Mouse (Mus musculus): ENCODE measurements at regions not wholly inside any gene's neighbourhood (a gene's known extent, or its start where the extent isn't known, plus 50 kb on each side); places are given as distances from the start of the nearest gene placed in this dataset.

GRCm38 (mm10) chr10:111701138-111701537, 195.1 kb downstream of the Phlda1 start:
- peaks cover 7% of the 10 kb centered on the region for H3K9me3 ChIP-seq (replicated peaks; ENCODE audit: low read length)
- no peaks in the 10 kb centered on the region for H3K79me2 ChIP-seq (replicated peaks; ENCODE audit: control insufficient read depth, extremely low read depth, insufficient read depth, poor library complexity, severe bottlenecking)
- no peaks in the 10 kb centered on the region for H3K27me3 ChIP-seq (replicated peaks)
- in situ Hi-C loops (cut with MboI; ENCODE audit: low pct_ligation_motif_present, low pct_unique_long_range_greater_than_20kb, low sequenced_read_pairs) (no loop called here), dilution Hi-C loops (cut with MboI; ENCODE audit: extremely low pct_ligation_motif_present, extremely low pct_unique_long_range_greater_than_20kb, low sequenced_read_pairs) (no loop called here)
- no peak overlapping the region for H3K27ac ChIP-seq (ENCODE audit: insufficient read depth, low read depth)
- no peak overlapping the region for H3K4me3 ChIP-seq (replicated peaks in 1 of 3; ENCODE audit: low read depth in 2 of 3, low read length in 2 of 3, poor library complexity in 1 of 3)
- no peak overlapping the region for H3K4me2 ChIP-seq (ENCODE audit: insufficient read depth, low read depth, poor library complexity, severe bottlenecking)
- no peaks in the 10 kb centered on the region for H3K36me3 ChIP-seq (replicated peaks in 1 of 2; ENCODE audit: control insufficient read depth in 1 of 2, insufficient read depth in 1 of 2, low read length in 1 of 2)
- TF ChIP-seq TCF12 (IDR thresholded peaks at IDR 0.05; ENCODE audit: low read depth, low read length) (no peak), ELF1 (IDR thresholded peaks at IDR 0.05; ENCODE audit: low read depth, low read length) (no peak), CHD1 (IDR thresholded peaks at IDR 0.05; ENCODE audit: low read depth, low read length) (no peak), CHD2 (IDR thresholded peaks at IDR 0.05; ENCODE audit: low read length) (no peak), CTCF (conservative IDR thresholded peaks at IDR 0.05 in 1 of 2, IDR thresholded peaks at IDR 0.05 in 1 of 2; ENCODE audit: low read depth in 2 of 2, low read length in 2 of 2) (no peak), NRF1 (IDR thresholded peaks at IDR 0.05; ENCODE audit: low read depth, low read length) (no peak), KAT2A (IDR thresholded peaks at IDR 0.05; ENCODE audit: insufficient replicate concordance, low read length) (no peak), MAZ (IDR thresholded peaks at IDR 0.05; ENCODE audit: low read depth, low read length) (no peak), E2F4 (IDR thresholded peaks at IDR 0.05; ENCODE audit: insufficient replicate concordance, low read depth, low read length) (no peak), JUN (IDR thresholded peaks at IDR 0.05; ENCODE audit: insufficient read depth, low read depth, low read length) (no peak), TBP (conservative IDR thresholded peaks at IDR 0.05; ENCODE audit: low read depth, low read length) (no peak), UBTF (IDR thresholded peaks at IDR 0.05; ENCODE audit: low read depth, low read length) (no peak), JUND (conservative IDR thresholded peaks at IDR 0.05; ENCODE audit: low read depth, low read length) (no peak), HCFC1 (IDR thresholded peaks at IDR 0.05; ENCODE audit: low read depth, low read length) (no peak), MXI1 (IDR thresholded peaks at IDR 0.05; ENCODE audit: low read depth, low read length) (no peak), NELFE (IDR thresholded peaks at IDR 0.05; ENCODE audit: low read depth, low read length) (no peak)
- H3K9ac ChIP-seq (ENCODE audit: insufficient read depth, low read depth), result no peak overlapping the region
- DNase-seq (ENCODE audit: extremely low read depth), result no peak
- H3K4me1 ChIP-seq (ENCODE audit: control insufficient read depth in 1 of 2, insufficient read depth in 2 of 2), result no peaks in the 10 kb centered on the region

- H3K9ac ChIP-seq (ENCODE audit: insufficient read depth, low read depth), result no peak overlapping the region
- in situ Hi-C loops (cut with MboI; ENCODE audit: low pct_ligation_motif_present, low pct_unique_long_range_greater_than_20kb, low sequenced_read_pairs), result no loop called here
- no peak overlapping the region for H3K27ac ChIP-seq (ENCODE audit: insufficient read depth, low read depth)
- H3K4me3 ChIP-seq (replicated peaks in 1 of 3; ENCODE audit: low read depth in 2 of 3, low read length in 2 of 3, poor library complexity in 1 of 3), result no peak overlapping the region
- no peaks in the 10 kb centered on the region for H3K79me2 ChIP-seq (replicated peaks; ENCODE audit: control insufficient read depth, extremely low read depth, insufficient read depth, poor library complexity, severe bottlenecking)
- no peak for DNase-seq (ENCODE audit: extremely low read depth)
- no peaks in the 10 kb centered on the region for H3K27me3 ChIP-seq (replicated peaks)
- no peak overlapping the region for H3K4me2 ChIP-seq (ENCODE audit: insufficient read depth, low read depth, poor library complexity, severe bottlenecking)
- no peaks in the 10 kb centered on the region for H3K36me3 ChIP-seq (replicated peaks in 1 of 2; ENCODE audit: control insufficient read depth in 1 of 2, insufficient read depth in 1 of 2, low read length in 1 of 2)
- H3K9me3 ChIP-seq (replicated peaks; ENCODE audit: low read length), result peaks cover 4% of the 10 kb centered on the region
- no peak for TF ChIP-seq POLR2AphosphoS2 (IDR thresholded peaks at IDR 0.05; ENCODE audit: low read depth, low read length)
- no peak for TF ChIP-seq USF2 (conservative IDR thresholded peaks at IDR 0.05; ENCODE audit: low read depth, low read length)
- TF ChIP-seq NRF1 (IDR thresholded peaks at IDR 0.05; ENCODE audit: low read depth, low read length), result no peak
- TF ChIP-seq MXI1 (IDR thresholded peaks at IDR 0.05; ENCODE audit: low read depth, low read length), result no peak
- no peak for TF ChIP-seq PAX5 (IDR thresholded peaks at IDR 0.05; ENCODE audit: low read length)
- no peak for TF ChIP-seq NELFE (IDR thresholded peaks at IDR 0.05; ENCODE audit: low read depth, low read length)
- no peak for TF ChIP-seq TBP (conservative IDR thresholded peaks at IDR 0.05; ENCODE audit: low read depth, low read length)
- no peak for TF ChIP-seq USF1 (IDR thresholded peaks at IDR 0.05; ENCODE audit: low read depth, low read length)
- no peak for TF ChIP-seq RAD21 (IDR thresholded peaks at IDR 0.05; ENCODE audit: low read depth, low read length)
- no peak for TF ChIP-seq ELF1 (IDR thresholded peaks at IDR 0.05; ENCODE audit: low read depth, low read length)
- TF ChIP-seq HCFC1 (IDR thresholded peaks at IDR 0.05; ENCODE audit: low read depth, low read length), result no peak
- no peak for TF ChIP-seq SIN3A (IDR thresholded peaks at IDR 0.05; ENCODE audit: low read length)
- no peak for TF ChIP-seq ZC3H11A (IDR thresholded peaks at IDR 0.05; ENCODE audit: low read depth, low read length)
- TF ChIP-seq KAT2A (IDR thresholded peaks at IDR 0.05; ENCODE audit: insufficient replicate concordance, low read length), result no peak
- no peak for TF ChIP-seq MEF2A (IDR thresholded peaks at IDR 0.05; ENCODE audit: borderline replicate concordance, low read depth, low read length)
- no peak for TF ChIP-seq JUN (IDR thresholded peaks at IDR 0.05; ENCODE audit: insufficient read depth, low read depth, low read length)
- TF ChIP-seq RCOR1 (conservative IDR thresholded peaks at IDR 0.05; ENCODE audit: low read depth, low read length), result no peak
- TF ChIP-seq EP300 (IDR thresholded peaks at IDR 0.05; ENCODE audit: low read length), result no peak
- H3K4me1 ChIP-seq (ENCODE audit: control insufficient read depth in 1 of 2, insufficient read depth in 2 of 2), result no peaks in the 10 kb centered on the region
- dilution Hi-C loops (cut with MboI; ENCODE audit: extremely low pct_ligation_motif_present, extremely low pct_unique_long_range_greater_than_20kb, low sequenced_read_pairs), result no loop called here
Observed at GRCm38 (mm10) chr10:111702435-111702834, 196.3 kb downstream of the Phlda1 start.
